Mouse (Mus musculus): ENCODE data around the gene Nop2.

Gene Nop2

GRCm38 (mm10) chr6:125110927-125111326 is 20.8 kb upstream of the Nop2 start:
- DNase-seq (ENCODE audit: low spot score), result peak; percentile 59

GRCm38 (mm10) chr6:125112553-125112952 is 19.2 kb upstream of the Nop2 start:
- no peak for DNase-seq (ENCODE audit: low spot score)

GRCm38 (mm10) chr6:125119387-125119786 is 12.3 kb upstream of the Nop2 start:
- DNase-seq (ENCODE audit: low spot score), result no peak

GRCm38 (mm10) chr6:125128724-125129123 is 3.0 kb upstream of the Nop2 start:
- no peak for DNase-seq (ENCODE audit: low spot score)

GRCm38 (mm10) chr6:125129710-125130402 is 1.9 kb upstream of the Nop2 start:
- no peak for DNase-seq (ENCODE audit: low spot score)

- DNase-seq (ENCODE audit: low spot score), result no peak
These were observed 761 bp downstream of the Nop2 start for GRCm38 (mm10) chr6:125132470-125132869.

GRCm38 (mm10) chr6:125137002-125137671 is 5.4 kb downstream of the Nop2 start:
- DNase-seq (ENCODE audit: low spot score), result peak; percentile 68

- DNase-seq (ENCODE audit: low spot score), result no peak
These were observed 8.0 kb downstream of the Nop2 start for GRCm38 (mm10) chr6:125139747-125140146.

- no peak for DNase-seq (ENCODE audit: low spot score)
These were observed 10.7 kb downstream of the Nop2 start for GRCm38 (mm10) chr6:125142436-125142835.

- peak; percentile 47 for DNase-seq (ENCODE audit: low spot score)
These were observed 11.4 kb downstream of the Nop2 start for GRCm38 (mm10) chr6:125143128-125143527.

- DNase-seq (ENCODE audit: low spot score), result no peak
These were observed 12.2 kb downstream of the Nop2 start for GRCm38 (mm10) chr6:125143904-125144303.

GRCm38 (mm10) chr6:125145001-125145400 is 13.3 kb downstream of the Nop2 start, which contains the start of gene Iffo1:
Gene Iffo1 (plus strand): TSS chr6:125145241.
- peak; percentile 94 for DNase-seq (ENCODE audit: low spot score)

GRCm38 (mm10) chr6:125145479-125145951 is 13.8 kb downstream of the Nop2 start:
- no peak for DNase-seq (ENCODE audit: low spot score)

GRCm38 (mm10) chr6:125146148-125146547 is 14.4 kb downstream of the Nop2 start:
- no peak for DNase-seq (ENCODE audit: low spot score)

- DNase-seq (ENCODE audit: low spot score), result no peak
These were observed 15.1 kb downstream of the Nop2 start for GRCm38 (mm10) chr6:125146797-125147196.

GRCm38 (mm10) chr6:125147329-125147728 is 15.6 kb downstream of the Nop2 start:
- no peak for DNase-seq (ENCODE audit: low spot score)

- no peak for DNase-seq (ENCODE audit: low spot score)
These were observed 16.7 kb downstream of the Nop2 start for GRCm38 (mm10) chr6:125148251-125148925.

GRCm38 (mm10) chr6:125148926-125149568 is 17.3 kb downstream of the Nop2 start:
- DNase-seq (ENCODE audit: low spot score), result no peak

GRCm38 (mm10) chr6:125149569-125149950 is 17.9 kb downstream of the Nop2 start:
- no peak for DNase-seq (ENCODE audit: low spot score)

GRCm38 (mm10) chr6:125152212-125153017 is 20.7 kb downstream of the Nop2 start:
- DNase-seq (ENCODE audit: low spot score), result no peak

GRCm38 (mm10) chr6:125153018-125153389 is 21.3 kb downstream of the Nop2 start:
- no peak for DNase-seq (ENCODE audit: low spot score)

- no peak for DNase-seq (ENCODE audit: low spot score)
These were observed 22.0 kb downstream of the Nop2 start for GRCm38 (mm10) chr6:125153682-125154081.

All from retina, embryonic 14.5 days (tissue).